Mouse (Mus musculus) cerebellum, postnatal 36 days (tissue): Measurements from ENCODE around the gene Rasgrf2.

Source experiments
- DNase-seq, 2 experiments: peaks; one replicate each; pipeline ENCODE4 v3.0.0; 2021 to 2022; ENCODE audit warnings: mixed read lengths in 2 of 2

Rasgrf2 gene

GRCm38 (mm10) chr13:91880256-91880655 is 251.2 kb downstream of the Rasgrf2 start:
- DNase-seq = no peak

DNA sequence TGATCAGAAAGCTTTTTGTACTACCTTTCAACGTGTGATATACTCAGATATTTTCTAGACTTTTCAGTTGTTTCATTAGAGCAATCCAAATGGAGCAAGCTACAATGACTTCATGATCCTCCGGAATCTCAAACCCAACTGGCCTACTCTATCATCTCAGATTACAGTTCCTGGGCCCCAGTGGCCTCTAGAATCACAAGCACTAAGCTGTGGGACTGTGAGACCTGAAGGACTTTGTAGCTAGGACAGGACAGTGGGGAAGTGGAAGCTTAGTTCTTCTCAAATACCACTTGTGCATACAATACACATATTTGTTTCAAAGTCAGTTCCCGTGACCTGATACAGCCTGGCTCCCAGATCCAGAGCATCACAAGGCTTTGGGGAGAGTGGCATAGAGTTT is 253.5 kb downstream of the Rasgrf2 start:
- DNase-seq = no peak

GRCm38 (mm10) chr13:91877350-91877749 is 254.1 kb downstream of the Rasgrf2 start:
- DNase-seq = no peak

GRCm38 (mm10) chr13:91876741-91877349 is 254.6 kb downstream of the Rasgrf2 start, which contains the start of gene Ckmt2:
Gene Ckmt2, minus strand, starts transcription at chr13:91876885.
- no peak for DNase-seq

DNA sequence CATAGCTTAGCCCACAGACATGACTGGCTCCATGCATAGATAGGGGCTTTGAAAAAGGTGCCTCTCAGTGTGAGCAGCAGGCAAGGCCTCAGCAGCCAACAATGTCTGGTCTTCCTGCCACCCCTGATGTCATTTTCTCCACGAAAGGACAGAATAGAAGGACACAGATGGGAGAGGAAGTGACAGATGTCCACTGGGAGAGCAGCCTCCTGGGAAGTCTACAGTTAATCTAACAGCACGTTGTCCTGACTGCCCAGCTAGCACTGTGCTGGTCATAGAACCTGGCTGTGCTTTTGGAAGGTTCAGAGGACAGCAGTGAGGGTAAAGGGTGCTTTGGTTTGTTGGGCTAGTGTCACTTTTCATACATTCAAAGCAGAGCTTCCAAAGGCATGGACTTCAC is 255.9 kb downstream of the Rasgrf2 start:
- no peak for DNase-seq

GRCm38 (mm10) chr13:91874565-91874964 is 256.9 kb downstream of the Rasgrf2 start:
- DNase-seq = no peak

GRCm38 (mm10) chr13:91873734-91874329 is 257.6 kb downstream of the Rasgrf2 start:
- no peak for DNase-seq

DNA sequence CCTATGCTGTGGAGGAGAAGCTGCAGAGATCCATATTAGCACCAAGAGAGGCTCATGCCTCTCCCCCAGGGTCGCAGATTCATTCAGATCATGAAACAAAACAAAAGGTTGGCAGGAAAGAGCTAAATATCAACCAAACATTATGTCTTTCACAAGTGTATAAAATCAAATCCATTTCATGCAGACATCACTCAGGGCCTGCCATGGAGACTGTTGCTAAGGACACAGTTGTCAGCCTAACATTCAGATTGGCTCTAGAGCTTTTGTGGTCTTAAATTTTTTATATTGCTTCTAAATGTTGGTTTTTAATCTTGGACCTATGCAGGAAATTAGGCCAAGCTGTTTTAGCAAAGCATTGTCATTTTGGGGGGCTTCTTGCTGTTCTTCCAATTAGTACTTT is 262.9 kb downstream of the Rasgrf2 start:
- no peak for DNase-seq

- DNase-seq = no peak
These were observed 272.6 kb downstream of the Rasgrf2 start for GRCm38 (mm10) chr13:91858835-91859234.

GRCm38 (mm10) chr13:91857427-91857826 is 274.0 kb downstream of the Rasgrf2 start:
- no peak for DNase-seq

DNA sequence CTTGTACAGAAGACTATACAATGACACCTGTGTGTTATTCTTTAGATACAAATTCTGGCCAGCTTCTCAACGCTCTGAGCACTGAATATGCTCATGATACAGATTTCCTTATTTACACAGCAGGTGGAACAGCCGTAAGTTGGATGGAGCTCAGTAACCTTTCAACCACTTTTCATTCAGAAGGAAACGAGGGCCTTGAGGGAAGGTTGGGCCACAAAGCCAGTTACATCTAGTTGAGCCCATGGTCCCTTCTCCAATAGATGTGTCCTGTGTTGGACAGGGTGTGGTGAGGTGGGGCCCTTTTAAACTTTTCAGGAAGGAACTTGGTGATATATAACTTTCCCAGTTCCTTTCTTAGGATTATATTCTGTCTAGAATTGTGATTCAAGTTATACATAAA is 277.0 kb downstream of the Rasgrf2 start:
- no peak for DNase-seq
